Mouse (Mus musculus) hindbrain, embryonic 11.5 days (tissue): ENCODE results near the gene Ptbp3. TPM values are rescaled to one million over a fixed set of nuclear protein-coding genes. Genes with fewer than 3 reads are reported as not detected.

ENCODE experiments used
- ATAC-seq: fragments of 200-750 bp; cut with Nextera tagmentation; 2 replicates; pipeline ENCODE4 v1.8.0; 2017; ENCODE audit warnings: mild to moderate bottlenecking, moderate TSS enrichment, moderate library complexity; ENCODE audit not compliant: low FRiP score
- DNase-seq: peaks from one replicate; pipeline ENCODE4 v3.0.0-alpha.2; 2015; ENCODE audit warnings: low spot score
- H3K27ac ChIP-seq: fragments of 300-500 bp; sonication (generic); 2 replicates; pipeline ENCODE4 v1.5.1; 2014; ENCODE audit warnings: mild to moderate bottlenecking, low read depth, low read length
- H3K27me3 ChIP-seq: fragments of 300-500 bp; sonication (generic); 2 replicates; pipeline ENCODE4 v1.6.1; 2014; ENCODE audit warnings: mild to moderate bottlenecking, low read length, moderate library complexity, mixed read lengths; ENCODE audit not compliant: control insufficient read depth, insufficient read depth
- H3K36me3 ChIP-seq: fragments of 300-500 bp; sonication (generic); 2 replicates; pipeline ENCODE4 v1.6.1; 2014; ENCODE audit warnings: mild to moderate bottlenecking, low read length, moderate library complexity, mixed read lengths; ENCODE audit not compliant: control insufficient read depth, insufficient read depth
- H3K4me1 ChIP-seq: fragments of 300-500 bp; sonication (generic); replicated peaks from 2 replicates; pipeline ENCODE4 v1.6.1; 2014; ENCODE audit warnings: low read length, mixed read lengths; ENCODE audit not compliant: control insufficient read depth, insufficient read depth
- H3K4me2 ChIP-seq: fragments of 300-500 bp; sonication (generic); replicated peaks from 2 replicates; pipeline ENCODE4 v1.6.1; 2014; ENCODE audit warnings: mild to moderate bottlenecking, low read depth, low read length
- H3K4me3 ChIP-seq: fragments of 300-500 bp; sonication (generic); 2 replicates; pipeline ENCODE4 v1.5.1; 2014; ENCODE audit warnings: low read depth, low read length
- H3K9ac ChIP-seq: fragments of 300-500 bp; sonication (generic); 2 replicates; pipeline ENCODE4 v1.6.1; 2014; ENCODE audit warnings: low read depth, low read length
- H3K9me3 ChIP-seq: fragments of 300-500 bp; sonication (generic); 2 replicates; pipeline ENCODE4 v1.6.1; 2016; ENCODE audit warnings: low read length; ENCODE audit not compliant: control insufficient read depth
- WGBS: fragments of 180-500 bp; shearing (Covaris S2); extraction: QIAGEN DNeasy Blood & Tissue Kit; methylation state at CpG from one replicate; pipeline ENCODE4 v1.1.7; 2014; 5-methylcytosine and 5-hydroxymethylcytosine counted together
- polyA plus RNA-seq: library from polyadenylated mRNA; unstranded; fragments of >200 nt; fragmentation: Nextera tagmentation; extraction: Ambion mirVana; gene quantifications from 2 replicates; pipeline ENCODE4 v1.2.1, GENCODE M21; 2014

Ptbp3 gene
- polyA plus RNA-seq: 39.7 and 40.2 TPM in 2 replicates

DNA sequence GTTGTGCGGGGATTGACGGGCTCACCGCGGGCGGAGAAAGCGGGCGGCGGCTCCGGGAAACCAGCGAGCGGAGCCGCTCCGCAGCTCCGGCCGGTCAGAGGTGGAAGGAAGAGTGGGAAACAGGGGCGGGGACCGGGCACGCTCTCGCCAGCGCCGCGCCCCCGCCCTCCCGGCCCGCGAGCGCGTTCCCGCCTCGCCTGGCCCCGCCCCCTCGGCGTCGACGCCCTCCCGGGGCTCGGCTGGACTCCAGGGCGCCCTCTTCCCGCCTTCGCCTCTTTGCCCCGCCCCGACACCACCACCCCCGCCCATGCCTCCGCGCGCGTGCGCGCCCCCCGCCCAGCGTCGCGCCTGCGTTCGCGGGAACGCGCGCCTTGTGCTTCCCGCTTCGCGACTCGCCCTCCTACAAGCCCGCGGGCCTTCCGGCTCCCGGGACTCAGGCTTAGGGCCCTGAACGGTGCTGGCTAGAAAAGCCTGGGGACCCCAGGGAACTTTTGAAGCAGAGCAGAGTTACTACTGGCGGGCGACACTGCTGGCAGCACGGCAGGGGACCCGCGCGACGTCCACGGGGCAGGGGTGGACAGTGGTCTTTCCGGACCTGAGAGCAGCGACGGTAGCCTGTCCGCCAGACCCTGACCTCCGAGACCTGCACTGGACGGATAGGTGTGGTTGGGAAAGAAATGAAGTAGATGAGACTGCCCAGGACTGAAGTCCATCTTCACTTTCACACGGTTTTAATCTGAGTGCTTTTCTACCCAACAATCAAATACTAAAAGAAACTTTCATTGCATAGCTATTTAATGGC, at the start of gene Ptbp3:
Gene Ptbp3, minus strand, starts transcription at position 190 of the 802 bp plus-strand sequence.
- DNase-seq (peak; percentile 96), ATAC-seq (peak; percentile 94)
- H3K27me3 ChIP-seq: no peaks in the 10 kb centered on the region
- peak within 1 kb of the TSS; percentile 79 for H3K9ac ChIP-seq
- no peaks in the 10 kb centered on the region for H3K9me3 ChIP-seq
- peak within 1 kb of the TSS; percentile 84 for H3K4me3 ChIP-seq
- no peaks in the 10 kb centered on the region for H3K4me1 ChIP-seq
- H3K4me2 ChIP-seq: peak within 1 kb of the TSS; percentile 66
- H3K36me3 ChIP-seq: no peaks in the 10 kb centered on the region
- H3K27ac ChIP-seq: peak within 1 kb of the TSS; percentile 88
- WGBS: 2% methylated on average over 45 of the region's 83 CpGs

DNA sequence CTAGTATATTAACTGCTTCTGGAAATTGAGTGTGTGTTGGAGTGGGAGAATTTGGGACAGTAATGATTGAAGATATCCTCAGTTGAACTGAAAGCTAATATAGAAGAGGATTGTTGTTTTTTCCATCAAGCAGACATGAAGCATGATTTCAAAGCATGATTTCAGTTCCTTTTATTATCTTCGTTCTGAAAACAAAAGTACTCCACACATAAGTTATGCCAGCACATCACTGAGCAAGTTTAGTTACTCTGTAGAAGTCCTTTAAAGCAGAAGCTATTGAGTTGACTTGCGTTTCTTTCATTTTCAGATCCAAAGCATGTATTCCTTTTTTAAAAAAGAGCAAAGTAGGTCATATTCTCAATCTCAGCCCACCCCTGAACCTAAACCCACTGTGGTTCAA, 47.4 kb upstream of the Ptbp3 start:
- no peak overlapping the region for H3K4me2 ChIP-seq
- H3K27ac ChIP-seq: no peak overlapping the region
- H3K9ac ChIP-seq: no peak overlapping the region
- DNase-seq (no peak), ATAC-seq (no peak)
- no peak overlapping the region for H3K4me3 ChIP-seq
- 89% methylated on average over 2 of the region's 2 CpGs for WGBS
- no peaks in the 10 kb centered on the region for H3K9me3 ChIP-seq
- H3K4me1 ChIP-seq: no peaks in the 10 kb centered on the region
- H3K27me3 ChIP-seq: no peaks in the 10 kb centered on the region
- no peaks in the 10 kb centered on the region for H3K36me3 ChIP-seq

DNA sequence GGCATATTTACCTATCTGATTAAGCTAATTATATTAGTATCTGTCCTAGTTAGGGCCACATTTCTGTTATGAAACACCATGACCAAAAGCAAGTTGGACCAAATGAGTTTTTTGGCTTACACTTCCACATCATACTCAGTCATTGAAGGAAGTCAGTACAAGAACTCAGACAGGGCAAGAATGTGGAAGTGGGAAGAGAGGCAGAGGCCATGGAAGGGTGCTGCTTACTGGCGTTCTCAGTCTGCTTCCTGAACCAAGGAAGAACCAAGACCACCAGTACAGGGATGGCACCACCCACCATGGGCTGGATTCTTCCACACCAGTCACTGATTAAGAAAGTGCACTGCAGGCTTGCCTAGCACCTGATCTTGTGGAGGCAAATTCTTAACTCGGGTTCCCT, 45.5 kb upstream of the Ptbp3 start:
- no peak overlapping the region for H3K27ac ChIP-seq
- DNase-seq: no peak
- ATAC-seq: no peak
- H3K9me3 ChIP-seq: no peaks in the 10 kb centered on the region
- no peaks in the 10 kb centered on the region for H3K4me1 ChIP-seq
- H3K36me3 ChIP-seq: no peaks in the 10 kb centered on the region
- WGBS: 74% methylated on average over 2 of the region's 2 CpGs
- H3K4me2 ChIP-seq: no peak overlapping the region
- H3K9ac ChIP-seq: no peak overlapping the region
- H3K27me3 ChIP-seq: no peaks in the 10 kb centered on the region
- H3K4me3 ChIP-seq: no peak overlapping the region

DNA sequence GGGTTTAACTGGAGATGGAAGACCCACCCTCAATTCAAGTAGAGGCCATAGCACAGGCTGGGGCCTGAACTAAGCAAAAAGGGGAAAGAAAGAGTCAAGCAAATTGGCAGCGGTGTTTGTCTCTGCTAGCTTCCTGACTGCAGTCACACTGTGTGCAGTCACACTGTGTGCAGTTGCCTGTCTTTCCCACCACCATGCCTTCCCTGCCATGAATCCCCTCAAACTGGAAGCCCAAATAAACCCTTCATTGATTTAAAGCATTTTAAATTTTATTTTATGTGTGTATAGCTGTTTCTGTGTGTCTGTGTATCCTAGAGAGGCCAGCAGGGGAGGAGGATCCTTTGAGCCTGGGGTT, 38.7 kb upstream of the Ptbp3 start:
- no peaks in the 10 kb centered on the region for H3K4me1 ChIP-seq
- DNase-seq: no peak
- no peaks in the 10 kb centered on the region for H3K27me3 ChIP-seq
- H3K27ac ChIP-seq: no peak overlapping the region
- H3K36me3 ChIP-seq: no peaks in the 10 kb centered on the region
- no peak overlapping the region for H3K4me3 ChIP-seq
- WGBS: 92% methylated on average over 1 of the region's 1 CpGs
- no peak overlapping the region for H3K4me2 ChIP-seq
- no peak overlapping the region for H3K9ac ChIP-seq
- H3K9me3 ChIP-seq: no peaks in the 10 kb centered on the region
- ATAC-seq: no peak

DNA sequence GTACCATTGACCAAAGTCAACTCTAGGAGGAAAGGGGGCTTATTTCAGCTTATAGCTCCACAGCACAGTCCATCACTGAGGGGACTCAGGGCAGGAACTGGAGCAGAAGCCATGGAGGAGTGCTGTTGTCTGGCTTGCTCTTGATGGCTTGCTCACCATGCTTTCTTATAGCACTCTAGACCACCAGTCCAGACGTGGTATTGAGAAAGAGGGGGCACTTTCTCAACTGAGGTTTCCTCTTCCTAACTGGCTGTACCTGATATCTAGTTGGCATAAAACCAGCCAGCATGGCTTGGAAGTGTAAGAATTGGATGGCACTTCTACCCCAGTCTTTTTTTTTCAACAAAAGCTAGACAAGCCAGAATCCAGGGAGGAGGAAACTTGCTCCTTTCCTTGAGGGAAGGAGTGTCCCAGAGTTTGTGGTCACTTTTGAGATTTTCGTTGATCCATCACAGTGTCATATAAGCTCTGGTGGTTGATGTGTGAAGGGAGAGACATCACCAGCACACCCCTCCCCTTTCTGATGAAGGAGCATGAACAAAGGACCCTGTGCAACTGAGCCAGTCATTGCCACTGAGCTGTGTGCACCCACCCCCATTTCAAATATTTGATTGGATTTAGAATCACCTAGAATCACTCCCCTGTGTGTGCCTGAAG, 38.2 kb upstream of the Ptbp3 start:
- no peak overlapping the region for H3K4me3 ChIP-seq
- no peak for ATAC-seq
- no peaks in the 10 kb centered on the region for H3K36me3 ChIP-seq
- no peak for DNase-seq
- no peaks in the 10 kb centered on the region for H3K4me1 ChIP-seq
- H3K4me2 ChIP-seq: no peak overlapping the region
- no peaks in the 10 kb centered on the region for H3K27me3 ChIP-seq
- H3K27ac ChIP-seq: no peak overlapping the region
- 81% methylated on average over 2 of the region's 2 CpGs for WGBS
- H3K9ac ChIP-seq: no peak overlapping the region
- no peaks in the 10 kb centered on the region for H3K9me3 ChIP-seq

DNA sequence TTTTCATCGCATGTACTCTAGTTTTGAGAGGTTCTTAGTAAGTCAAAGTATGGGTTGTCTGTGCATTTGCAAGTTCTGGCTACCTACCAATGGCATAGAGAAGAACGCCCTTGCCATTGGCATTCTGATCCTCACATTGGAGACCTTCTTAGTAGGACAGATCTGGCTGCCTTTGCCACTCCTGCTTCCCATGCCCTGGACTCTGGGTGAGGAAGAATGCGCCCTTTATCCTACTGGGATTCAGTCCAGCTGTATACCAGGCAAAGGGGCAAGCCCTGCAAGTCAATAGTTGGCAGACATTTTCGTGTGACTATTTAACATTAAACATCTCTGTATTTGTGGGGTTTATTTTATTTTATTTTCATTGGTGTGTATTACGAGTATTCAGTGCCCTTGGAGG, 35.9 kb upstream of the Ptbp3 start:
- Histone ChIP-seq H3K4me3 (no peak overlapping the region), H3K27me3 (no peaks in the 10 kb centered on the region), H3K4me2 (no peak overlapping the region), H3K36me3 (no peaks in the 10 kb centered on the region), H3K4me1 (no peaks in the 10 kb centered on the region), H3K9me3 (no peaks in the 10 kb centered on the region), H3K27ac (no peak overlapping the region), H3K9ac (no peak overlapping the region)
- DNase-seq: no peak
- ATAC-seq: no peak
- WGBS: 81% methylated on average over 5 of the region's 5 CpGs

DNA sequence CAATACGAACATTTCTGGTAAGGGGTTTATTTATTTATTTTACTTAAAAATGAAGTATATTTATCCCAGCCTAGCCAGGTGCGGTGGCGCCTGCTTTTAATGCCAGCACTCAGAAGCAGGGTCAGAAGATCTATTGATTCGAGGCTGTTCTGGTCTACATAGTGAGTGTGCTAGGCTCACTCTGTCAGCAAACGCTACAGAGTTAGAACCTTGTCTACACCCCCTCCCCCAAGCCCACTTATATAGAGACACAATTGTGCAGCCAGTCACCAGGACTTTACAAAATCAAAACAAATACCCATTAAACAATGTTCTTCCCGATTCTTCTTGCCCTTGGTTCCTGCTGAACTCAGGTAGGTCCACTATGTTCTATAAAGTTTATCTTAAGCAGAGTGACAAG, 33.0 kb upstream of the Ptbp3 start:
- Histone ChIP-seq H3K36me3 (no peaks in the 10 kb centered on the region), H3K9me3 (no peaks in the 10 kb centered on the region), H3K9ac (0 out of 2 replicates have a peak overlapping the region, but pooled peaks have one; percentile 19), H3K4me2 (peak overlapping the region; percentile 85), H3K27me3 (no peaks in the 10 kb centered on the region), H3K4me3 (peak overlapping the region; percentile 63), H3K27ac (no peak overlapping the region), H3K4me1 (no peaks in the 10 kb centered on the region)
- no peak for ATAC-seq
- 38% methylated on average over 6 of the region's 6 CpGs for WGBS
- peak; percentile 10 for DNase-seq

DNA sequence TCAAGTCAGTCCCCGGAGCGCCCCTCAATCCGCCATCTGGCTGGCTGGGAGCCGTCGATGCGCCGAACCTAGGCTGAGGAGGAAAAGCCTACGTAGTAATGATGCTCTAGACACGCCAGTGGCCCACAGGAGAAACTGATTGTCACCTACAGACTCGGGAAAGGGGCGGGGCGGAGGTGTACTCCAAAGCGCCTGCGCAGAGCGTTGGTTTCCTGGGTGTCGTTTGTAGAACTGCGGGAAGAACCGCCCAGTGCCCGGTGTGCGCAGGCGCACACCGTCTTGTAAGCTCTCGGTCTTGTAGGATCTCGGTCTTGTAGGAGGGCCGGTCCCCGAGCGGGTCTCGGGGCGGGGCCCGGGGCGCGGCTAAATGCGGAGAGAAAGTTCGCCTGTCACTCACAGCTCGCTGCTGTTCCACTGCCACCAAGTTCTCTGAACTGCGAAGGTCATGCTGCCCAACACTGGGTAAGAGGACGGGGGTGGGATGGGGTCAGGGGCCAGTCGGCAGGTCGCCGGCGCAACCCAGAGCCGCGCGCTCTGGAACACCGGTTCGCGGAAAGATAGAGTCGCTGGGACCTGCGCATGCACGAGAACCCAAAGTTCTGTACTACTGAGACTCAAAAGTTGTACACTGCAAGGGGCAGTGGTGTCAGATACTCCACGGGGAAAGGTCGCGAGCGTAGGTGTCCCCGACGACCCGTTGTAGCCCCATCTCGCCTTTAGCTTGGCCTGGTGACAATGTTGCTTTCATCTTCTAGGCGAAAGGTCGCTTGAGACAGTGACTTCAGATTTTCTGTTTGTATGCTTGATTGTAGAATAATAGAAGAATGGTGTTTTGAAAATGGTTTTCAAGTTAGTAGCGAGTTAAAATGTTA, 32.4 kb upstream of the Ptbp3 start, which contains the start of gene Hsdl2:
Gene Hsdl2, plus strand, starts transcription at position 250 of the 872 bp plus-strand sequence.
- no peaks in the 10 kb centered on the region for H3K36me3 ChIP-seq
- H3K27me3 ChIP-seq: no peaks in the 10 kb centered on the region
- peak; percentile 97 for ATAC-seq
- under 1% methylated on average over 61 of the region's 61 CpGs for WGBS
- no peaks in the 10 kb centered on the region for H3K9me3 ChIP-seq
- H3K4me1 ChIP-seq: no peaks in the 10 kb centered on the region
- peak within 1 kb of the TSS; percentile 63 for H3K4me3 ChIP-seq
- peak within 1 kb of the TSS; percentile 85 for H3K4me2 ChIP-seq
- H3K27ac ChIP-seq: peak within 1 kb of the TSS; percentile 82
- H3K9ac ChIP-seq: peak within 1 kb of the TSS; percentile 64
- peak; percentile 100 for DNase-seq
